Mouse (Mus musculus): ENCODE data around the gene Higd1c. TPM values are rescaled to one million over a fixed set of nuclear protein-coding genes. Genes with fewer than 3 reads are reported as not detected.
"Not testable (repeated sequence)": the region's sequence is repeated elsewhere in the genome, so short reads cannot be mapped to it uniquely, and the experiment has no call there.

The Higd1c gene
- polyA plus RNA-seq, 1 experiment from 2014 or later: not detected

DNA sequence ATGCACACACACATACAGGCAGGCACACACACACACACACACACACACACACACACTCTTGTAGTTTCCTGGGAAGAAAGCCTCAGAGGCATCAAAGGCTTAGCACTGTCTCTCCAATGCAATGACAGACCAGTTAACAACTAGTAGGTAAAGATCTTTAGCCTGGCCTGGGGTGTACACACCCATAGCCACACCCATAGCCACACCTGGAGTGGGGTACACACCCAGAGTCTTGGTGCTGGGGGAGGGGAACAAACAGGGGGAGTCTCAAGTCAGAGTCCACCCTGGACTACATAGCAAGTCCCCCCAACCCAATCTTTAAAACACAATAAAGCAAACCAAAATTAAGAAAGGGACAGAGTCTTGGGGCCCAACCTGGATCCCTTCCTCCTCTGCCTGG, 27.0 kb upstream of the Higd1c start:
- not testable (repeated sequence) for H3K4me1 ChIP-seq; H3K9me3 ChIP-seq (replicated peaks); H3K4me3 ChIP-seq; H3K4me2 ChIP-seq; H3K27me3 ChIP-seq; H3K27ac ChIP-seq; ATAC-seq; H3K9ac ChIP-seq; H3K36me3 ChIP-seq (ENCODE audit: poor library complexity, severe bottlenecking)

DNA sequence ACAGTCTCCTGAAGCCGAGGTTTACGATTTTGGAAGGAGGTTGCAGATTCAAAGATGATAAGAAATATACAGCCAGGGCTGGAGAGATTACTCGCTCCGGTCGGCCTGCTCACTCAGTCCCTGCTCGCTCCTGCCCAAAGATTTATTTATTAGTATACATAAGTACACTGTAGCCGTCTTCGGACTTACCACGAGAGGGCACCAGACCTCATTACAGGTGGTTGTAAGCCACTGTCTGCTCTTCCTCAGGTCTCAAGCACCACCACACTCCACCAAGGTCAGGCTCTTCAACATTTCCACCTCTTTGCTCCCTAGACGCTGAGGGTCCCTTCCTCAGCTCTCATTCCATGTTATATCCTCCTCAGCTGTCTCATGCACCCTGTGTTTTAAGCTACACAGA, 26.5 kb upstream of the Higd1c start:
- not testable (repeated sequence) for H3K36me3 ChIP-seq (ENCODE audit: poor library complexity, severe bottlenecking); H3K27ac ChIP-seq; H3K9me3 ChIP-seq (replicated peaks); H3K4me1 ChIP-seq; H3K27me3 ChIP-seq; ATAC-seq; H3K4me2 ChIP-seq; H3K9ac ChIP-seq; H3K4me3 ChIP-seq
- 42% methylated on average over 10 of the region's 10 CpGs for WGBS

GRCm38 (mm10) chr15:100341314-100341980, 22.9 kb upstream of the Higd1c start:
- 69% methylated on average over 5 of the region's 5 CpGs for WGBS
- H3K36me3 ChIP-seq (ENCODE audit: poor library complexity, severe bottlenecking); H3K4me1 ChIP-seq; H3K9ac ChIP-seq; H3K27me3 ChIP-seq; H3K4me2 ChIP-seq; H3K27ac ChIP-seq; ATAC-seq; H3K4me3 ChIP-seq; H3K9me3 ChIP-seq (replicated peaks): not testable (repeated sequence)

- H3K4me2 ChIP-seq: no peak overlapping the region
- H3K27ac ChIP-seq: no peak overlapping the region
- H3K4me1 ChIP-seq: no peaks in the 10 kb centered on the region
Observed at GRCm38 (mm10) chr15:100345484-100345883, 18.9 kb upstream of the Higd1c start.

DNA sequence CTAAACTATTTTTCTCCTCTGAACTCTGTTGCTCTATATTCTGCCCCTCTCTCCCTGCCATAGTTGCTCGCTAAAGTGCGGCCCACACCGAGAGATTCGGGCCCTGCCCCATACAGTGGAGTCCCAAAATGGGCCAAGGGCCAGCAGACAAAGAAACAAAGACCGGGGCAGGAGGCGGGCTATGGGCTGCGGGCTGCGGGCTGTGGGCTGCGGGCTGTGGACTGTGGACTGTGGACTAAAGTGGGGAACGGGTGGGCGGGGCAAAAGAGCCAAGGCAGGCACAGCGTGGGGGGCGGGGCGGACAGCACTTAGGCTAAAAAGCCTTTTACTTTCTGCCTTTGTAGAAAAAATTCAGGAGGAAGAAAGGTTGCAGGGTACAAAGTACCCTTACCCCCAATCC, 17.6 kb upstream of the Higd1c start:
- H3K27me3 ChIP-seq: no peaks in the 10 kb centered on the region
- no peak for ATAC-seq
- no peak overlapping the region for H3K27ac ChIP-seq
- no peak overlapping the region for H3K4me2 ChIP-seq
- H3K9me3 ChIP-seq (replicated peaks): no peaks in the 10 kb centered on the region
- H3K36me3 ChIP-seq (ENCODE audit: poor library complexity, severe bottlenecking): no peaks in the 10 kb centered on the region
- 58% methylated on average over 14 of the region's 14 CpGs for WGBS
- no peaks in the 10 kb centered on the region for H3K4me1 ChIP-seq
- no peak overlapping the region for H3K4me3 ChIP-seq
- H3K9ac ChIP-seq: no peak overlapping the region

More at GRCm38 (mm10) chr15:100345484-100345883, 18.9 kb upstream of the Higd1c start:
- Histone ChIP-seq H3K9ac (no peak overlapping the region), H3K4me3 (no peak overlapping the region), H3K9me3 (replicated peaks) (no peaks in the 10 kb centered on the region), H3K36me3 (ENCODE audit: poor library complexity, severe bottlenecking) (no peaks in the 10 kb centered on the region), H3K27me3 (no peaks in the 10 kb centered on the region)
- ATAC-seq: no peak

GRCm38 (mm10) chr15:100349496-100349895, 14.8 kb upstream of the Higd1c start:
- Histone ChIP-seq H3K27ac (no peak overlapping the region), H3K9ac (no peak overlapping the region), H3K36me3 (ENCODE audit: poor library complexity, severe bottlenecking) (no peaks in the 10 kb centered on the region), H3K4me1 (no peaks in the 10 kb centered on the region), H3K27me3 (no peaks in the 10 kb centered on the region), H3K4me3 (no peak overlapping the region), H3K9me3 (replicated peaks) (no peaks in the 10 kb centered on the region), H3K4me2 (no peak overlapping the region)
- no peak for ATAC-seq
- WGBS: 50% methylated on average over 2 of the region's 2 CpGs

DNA sequence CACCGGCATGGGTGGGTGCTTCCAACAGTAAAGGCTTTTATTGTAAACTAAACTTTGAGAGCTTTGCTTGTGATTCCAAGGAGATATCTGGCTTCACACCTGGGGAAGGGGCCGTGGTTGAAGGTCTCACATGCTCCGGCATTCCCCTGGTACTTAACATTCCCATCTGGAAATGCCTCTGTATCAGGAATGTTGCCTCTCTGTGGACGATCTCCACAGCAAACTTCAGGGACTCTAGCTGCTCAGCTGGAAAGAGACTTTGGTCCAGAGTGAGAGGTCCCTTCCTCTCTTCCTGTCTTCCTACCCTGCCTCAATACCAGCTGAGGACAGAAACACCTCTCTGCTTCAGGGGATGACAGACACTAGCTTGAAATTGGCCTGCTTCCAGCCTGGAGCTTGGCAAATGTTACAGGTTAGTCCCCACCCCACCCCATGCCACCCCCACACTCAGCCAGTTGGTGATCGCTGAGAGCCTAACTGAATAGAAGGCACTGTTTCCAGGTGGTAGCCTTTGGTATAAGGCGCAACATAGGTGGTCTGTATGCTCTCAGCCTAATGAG, 12.8 kb upstream of the Higd1c start:
- Histone ChIP-seq H3K27me3 (no peaks in the 10 kb centered on the region), H3K9ac (no peak overlapping the region), H3K4me2 (no peak overlapping the region), H3K4me1 (no peaks in the 10 kb centered on the region), H3K27ac (no peak overlapping the region), H3K36me3 (ENCODE audit: poor library complexity, severe bottlenecking) (no peaks in the 10 kb centered on the region), H3K9me3 (replicated peaks) (no peaks in the 10 kb centered on the region), H3K4me3 (no peak overlapping the region)
- WGBS: 83% methylated on average over 6 of the region's 6 CpGs
- no peak for ATAC-seq

DNA sequence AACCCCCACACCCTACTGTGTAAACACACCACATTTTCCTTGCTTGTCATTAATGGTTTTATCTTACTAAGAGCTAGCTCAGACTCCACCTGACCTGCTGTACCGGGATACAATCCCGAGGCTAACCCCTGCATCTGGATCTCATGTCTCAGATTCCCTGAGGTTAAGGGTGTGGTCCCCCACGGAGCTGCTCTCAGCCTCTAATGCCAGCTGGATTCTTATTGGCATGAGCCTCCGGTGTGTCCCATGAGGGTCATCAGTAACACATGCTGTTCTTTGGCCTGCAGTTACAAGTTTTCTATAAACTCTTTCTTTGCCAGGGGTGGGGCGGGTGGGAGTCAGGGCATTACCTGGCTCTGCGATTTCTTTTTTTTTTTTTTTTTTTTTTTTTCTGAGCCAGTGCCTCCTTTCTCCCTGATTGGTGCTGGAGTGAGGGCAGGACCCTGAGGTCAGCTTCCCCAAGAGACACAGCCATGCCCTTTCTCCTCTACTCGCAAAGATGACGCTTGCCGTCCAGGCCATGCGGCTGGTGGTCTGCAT, 11.6 kb upstream of the Higd1c start, which contains the start of the genes Methig1 and Mettl7a2:
TSS of gene Methig1 (plus strand) at position 439 of the 540 bp plus-strand sequence.
TSS of gene Mettl7a2 (plus strand) at position 490 of the 540 bp plus-strand sequence.
- Histone ChIP-seq H3K4me3 (no peak within 1 kb of the TSS), H3K9me3 (replicated peaks) (no peaks in the 10 kb centered on the region), H3K4me1 (no peaks in the 10 kb centered on the region), H3K27me3 (no peaks in the 10 kb centered on the region), H3K9ac (no peak within 1 kb of the TSS), H3K27ac (no peak within 1 kb of the TSS), H3K4me2 (no peak within 1 kb of the TSS), H3K36me3 (ENCODE audit: poor library complexity, severe bottlenecking) (no peaks in the 10 kb centered on the region)
- no peak for ATAC-seq
- WGBS: 91% methylated on average over 9 of the region's 10 CpGs

- not testable (repeated sequence) for H3K27ac ChIP-seq; H3K4me1 ChIP-seq; H3K27me3 ChIP-seq; H3K4me2 ChIP-seq; H3K4me3 ChIP-seq; H3K36me3 ChIP-seq (ENCODE audit: poor library complexity, severe bottlenecking); H3K9ac ChIP-seq; H3K9me3 ChIP-seq (replicated peaks); ATAC-seq
- WGBS: 93% methylated on average over 13 of the region's 22 CpGs
Observed at GRCm38 (mm10) chr15:100353399-100353798, 10.9 kb upstream of the Higd1c start.

GRCm38 (mm10) chr15:100355876-100356275, 8.5 kb upstream of the Higd1c start:
- Histone ChIP-seq H3K9me3 (replicated peaks) (no peaks in the 10 kb centered on the region), H3K27me3 (no peaks in the 10 kb centered on the region), H3K4me1 (no peaks in the 10 kb centered on the region), H3K9ac (no peak overlapping the region), H3K36me3 (ENCODE audit: poor library complexity, severe bottlenecking) (no peaks in the 10 kb centered on the region), H3K4me3 (no peak overlapping the region), H3K27ac (no peak overlapping the region), H3K4me2 (no peak overlapping the region)
- 90% methylated on average over 5 of the region's 5 CpGs for whole genome bisulfite sequencing
- ATAC-seq: no peak

DNA sequence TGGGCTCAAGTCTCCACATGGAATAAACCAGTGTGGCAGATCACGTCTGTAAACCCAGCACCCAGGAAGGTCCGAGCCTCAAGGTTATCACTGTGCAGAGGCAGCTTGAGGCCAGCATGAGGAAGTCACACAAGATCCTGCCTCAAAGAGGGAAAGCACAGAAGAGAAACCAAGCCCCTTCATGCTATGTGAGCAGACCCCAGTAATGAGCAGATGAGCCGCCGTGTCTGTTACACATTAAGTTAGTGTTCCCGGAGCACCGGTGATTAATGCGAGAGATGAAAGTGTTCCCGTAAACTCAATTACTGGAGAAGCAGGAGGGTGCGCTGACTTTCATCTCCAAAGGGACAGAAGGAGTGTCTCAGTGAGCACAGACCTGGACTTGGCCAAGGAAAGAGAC, 1.6 kb downstream of the Higd1c start:
- 70% methylated on average over 9 of the region's 9 CpGs for WGBS
- not testable (repeated sequence) for H3K27ac ChIP-seq; H3K4me2 ChIP-seq; H3K4me1 ChIP-seq; ATAC-seq; H3K36me3 ChIP-seq (ENCODE audit: poor library complexity, severe bottlenecking); H3K9ac ChIP-seq; H3K4me3 ChIP-seq; H3K27me3 ChIP-seq; H3K9me3 ChIP-seq (replicated peaks)

DNA sequence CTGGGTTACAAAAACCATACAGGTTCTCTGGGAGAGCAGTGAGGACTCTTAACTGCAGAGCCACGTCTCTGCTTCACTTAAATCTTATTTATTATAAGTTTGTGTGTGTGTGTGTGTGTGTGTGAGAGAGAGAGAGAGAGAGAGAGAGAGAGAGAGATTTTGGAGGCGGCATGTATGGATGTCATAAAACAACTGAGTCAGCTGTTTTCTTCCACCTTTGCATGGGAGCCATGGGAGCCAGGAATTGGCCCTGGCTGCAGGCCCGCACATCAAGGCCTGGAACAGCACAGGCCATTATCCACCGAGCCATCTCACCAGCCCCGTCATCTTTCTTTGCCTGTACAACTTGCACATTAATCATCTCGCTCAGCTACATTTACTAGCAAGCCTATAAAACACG, 2.8 kb downstream of the Higd1c start:
- Histone ChIP-seq H3K9me3 (replicated peaks) (no peaks in the 10 kb centered on the region), H3K36me3 (ENCODE audit: poor library complexity, severe bottlenecking) (no peaks in the 10 kb centered on the region), H3K4me2 (no peak overlapping the region), H3K4me3 (no peak overlapping the region), H3K27me3 (no peaks in the 10 kb centered on the region), H3K9ac (no peak overlapping the region), H3K4me1 (no peaks in the 10 kb centered on the region), H3K27ac (no peak overlapping the region)
- ATAC-seq: no peak
- WGBS: 84% methylated on average over 7 of the region's 7 CpGs

DNA sequence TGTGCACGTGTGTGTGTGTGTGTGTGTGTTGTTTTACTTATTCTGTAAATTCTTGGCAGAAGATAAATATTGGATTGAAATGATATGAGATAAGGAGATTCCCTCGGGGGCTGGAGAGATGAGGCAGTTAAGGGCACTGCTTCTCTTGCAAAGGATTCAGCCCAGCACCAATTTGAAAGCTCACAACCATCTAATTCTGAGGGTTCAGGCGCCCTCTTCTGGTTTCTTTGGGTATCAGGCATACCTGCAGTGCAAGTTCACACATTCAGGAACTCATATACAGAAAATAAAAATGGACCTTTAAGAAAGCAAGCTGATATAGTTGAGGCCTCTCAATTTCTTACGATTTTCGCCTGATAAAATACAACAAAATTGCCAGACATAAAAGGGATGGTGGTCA, 10.7 kb downstream of the Higd1c start:
- Histone ChIP-seq H3K27ac (no peak overlapping the region), H3K4me2 (no peak overlapping the region), H3K4me1 (no peaks in the 10 kb centered on the region), H3K27me3 (no peaks in the 10 kb centered on the region), H3K9me3 (replicated peaks) (no peaks in the 10 kb centered on the region), H3K9ac (no peak overlapping the region), H3K36me3 (ENCODE audit: poor library complexity, severe bottlenecking) (no peaks in the 10 kb centered on the region), H3K4me3 (no peak overlapping the region)
- no peak for ATAC-seq
- 39% methylated on average over 5 of the region's 5 CpGs for WGBS

Data from forebrain, embryonic 13.5 days (tissue).